Mouse (Mus musculus) forebrain, embryonic 11.5 days (tissue): ENCODE measurements at regions not wholly inside any gene's neighbourhood (a gene's known extent, or its start where the extent isn't known, plus 50 kb on each side); places are given as distances from the start of the nearest gene placed in this dataset.
"Not testable (repeated sequence)": the region's sequence is repeated elsewhere in the genome, so short reads cannot be mapped to it uniquely, and the experiment has no call there.

Source experiments
- ATAC-seq: fragments of 200-750 bp; cut with Nextera tagmentation; replicated peaks from 2 replicates; pipeline ENCODE4 v1.8.0; 2017; ENCODE audit warnings: moderate TSS enrichment; ENCODE audit not compliant: low FRiP score
- DNase-seq: peaks from one replicate; pipeline ENCODE4 v3.0.0-alpha.2; 2017; ENCODE audit warnings: low spot score
- H3K27ac ChIP-seq: fragments of 300-500 bp; sonication (generic); 2 replicates; pipeline ENCODE4 v1.5.1; 2014; ENCODE audit warnings: low read depth, low read length
- H3K27me3 ChIP-seq: fragments of 300-500 bp; sonication (generic); 2 replicates; pipeline ENCODE4 v1.6.1; 2014; ENCODE audit warnings: mild to moderate bottlenecking, low read length, mixed read lengths; ENCODE audit not compliant: control insufficient read depth, insufficient read depth
- H3K36me3 ChIP-seq: fragments of 300-500 bp; sonication (generic); 2 replicates; pipeline ENCODE4 v1.6.1; 2014; ENCODE audit warnings: mild to moderate bottlenecking, low read length, moderate library complexity, mixed read lengths; ENCODE audit not compliant: control insufficient read depth, insufficient read depth
- H3K4me1 ChIP-seq: fragments of 300-500 bp; sonication (generic); replicated peaks from 2 replicates; pipeline ENCODE4 v1.6.1; 2014; ENCODE audit warnings: low read length, mixed read lengths; ENCODE audit not compliant: control insufficient read depth, insufficient read depth
- H3K4me2 ChIP-seq: fragments of 300-500 bp; sonication (generic); 2 replicates; pipeline ENCODE4 v1.6.1; 2014; ENCODE audit warnings: low read depth, mild to moderate bottlenecking, low read length, moderate library complexity, mixed read lengths; ENCODE audit not compliant: severe bottlenecking
- H3K4me3 ChIP-seq: fragments of 300-500 bp; sonication (generic); 2 replicates; pipeline ENCODE4 v1.5.1; 2014; ENCODE audit warnings: low read depth, low read length
- H3K9ac ChIP-seq: fragments of 300-500 bp; sonication (generic); 2 replicates; pipeline ENCODE4 v1.6.1; 2014; ENCODE audit warnings: low read length
- H3K9me3 ChIP-seq: fragments of 300-500 bp; sonication (generic); 2 replicates; pipeline ENCODE4 v1.6.1; 2016; ENCODE audit warnings: low read length, mixed read lengths; ENCODE audit not compliant: control insufficient read depth
- WGBS: fragments of 180-500 bp; shearing (Covaris S2); extraction: QIAGEN DNeasy Blood & Tissue Kit; methylation state at CpG from one replicate; pipeline ENCODE4 v1.1.7; 2014; 5-methylcytosine and 5-hydroxymethylcytosine counted together

GRCm38 (mm10) chr10:84260931-84261650 lies 179.3 kb downstream of the Nuak1 start:
- Histone ChIP-seq H3K9ac (no peak overlapping the region), H3K4me1 (no peaks in the 10 kb centered on the region), H3K36me3 (no peaks in the 10 kb centered on the region), H3K4me3 (no peak overlapping the region), H3K4me2 (no peak overlapping the region), H3K9me3 (no peaks in the 10 kb centered on the region), H3K27me3 (no peaks in the 10 kb centered on the region), H3K27ac (no peak overlapping the region)
- WGBS, result 77% methylated on average over 6 of the region's 6 CpGs
- DNase-seq (no peak), ATAC-seq (no peak)

GRCm38 (mm10) chr10:84262943-84263342 lies 177.5 kb downstream of the Nuak1 start:
- 91% methylated on average over 4 of the region's 4 CpGs for WGBS
- H3K9ac ChIP-seq, result no peak overlapping the region

DNA sequence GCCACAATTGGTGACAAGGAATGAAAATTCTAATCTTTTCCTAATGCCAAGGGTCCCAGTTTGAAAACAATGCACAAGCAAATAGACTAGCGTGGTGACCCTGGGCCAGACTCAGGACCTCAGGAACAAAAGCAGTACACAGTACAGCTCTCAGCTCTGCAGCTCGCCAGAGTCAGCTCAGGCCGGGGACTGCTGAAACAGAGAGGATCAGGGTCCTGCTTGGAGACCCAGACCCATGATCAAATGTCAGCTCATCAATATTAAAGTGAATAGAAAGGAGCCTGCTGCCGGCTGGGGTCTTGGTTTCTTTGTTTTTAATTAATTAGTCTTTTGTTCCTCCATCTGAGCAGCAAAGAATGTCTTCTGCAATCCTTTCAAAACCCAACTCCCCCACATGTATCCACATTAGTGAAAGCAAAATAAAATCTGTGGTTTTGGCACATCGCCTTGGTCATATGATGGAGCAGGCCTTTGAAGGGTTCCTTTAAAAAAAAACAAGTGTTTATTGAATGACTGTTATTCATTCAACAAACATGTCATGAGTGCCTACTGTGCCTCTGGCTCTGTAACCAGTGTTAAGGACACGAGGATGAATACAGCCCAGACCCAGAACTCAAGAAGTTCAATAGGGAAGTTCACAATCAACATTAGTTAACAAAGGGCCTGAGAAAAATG lies 154.4 kb downstream of the Nuak1 start:
- no peak overlapping the region for H3K4me2 ChIP-seq
- H3K9ac ChIP-seq, result no peak overlapping the region
- H3K4me3 ChIP-seq, result no peak overlapping the region
- WGBS, result 43% methylated on average over 6 of the region's 6 CpGs
- H3K36me3 ChIP-seq, result no peaks in the 10 kb centered on the region
- no peak for ATAC-seq
- H3K27ac ChIP-seq, result no peak overlapping the region
- H3K9me3 ChIP-seq, result no peaks in the 10 kb centered on the region
- no peaks in the 10 kb centered on the region for H3K27me3 ChIP-seq
- DNase-seq, result no peak
- H3K4me1 ChIP-seq, result no peaks in the 10 kb centered on the region

More at GRCm38 (mm10) chr10:84262943-84263342, 177.5 kb downstream of the Nuak1 start:
- no peaks in the 10 kb centered on the region for H3K27me3 ChIP-seq
- no peak for ATAC-seq
- H3K4me2 ChIP-seq, result no peak overlapping the region
- no peaks in the 10 kb centered on the region for H3K4me1 ChIP-seq
- DNase-seq, result no peak
- H3K4me3 ChIP-seq, result no peak overlapping the region
- H3K27ac ChIP-seq, result no peak overlapping the region
- no peaks in the 10 kb centered on the region for H3K36me3 ChIP-seq
- no peaks in the 10 kb centered on the region for H3K9me3 ChIP-seq

DNA sequence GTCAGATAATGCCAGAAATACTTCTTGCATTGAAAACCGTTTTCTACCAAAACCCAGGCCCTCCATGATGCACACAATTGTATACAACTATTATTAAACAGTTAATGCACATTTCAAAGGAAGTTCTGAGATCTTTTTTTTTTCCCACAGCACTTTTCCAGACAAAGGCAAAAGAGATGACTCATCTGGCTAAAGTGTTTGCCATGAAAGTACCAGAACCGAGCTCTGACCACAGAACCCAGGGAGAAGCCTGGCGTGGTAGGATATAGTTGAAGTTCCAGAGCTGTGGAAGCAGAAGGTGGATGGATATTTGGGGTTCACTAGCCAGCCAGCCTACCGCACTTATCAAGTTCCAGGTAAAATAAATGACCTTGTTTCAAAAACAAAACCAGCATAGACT lies 146.0 kb downstream of the Nuak1 start:
- Histone ChIP-seq H3K9ac (no peak overlapping the region), H3K36me3 (no peaks in the 10 kb centered on the region), H3K4me3 (no peak overlapping the region), H3K27me3 (no peaks in the 10 kb centered on the region), H3K4me1 (no peaks in the 10 kb centered on the region), H3K9me3 (no peaks in the 10 kb centered on the region), H3K4me2 (no peak overlapping the region), H3K27ac (no peak overlapping the region)
- ATAC-seq (no peak), DNase-seq (no peak)
- 91% methylated on average over 4 of the region's 4 CpGs for WGBS

- Histone ChIP-seq H3K4me1 (no peaks in the 10 kb centered on the region), H3K27ac (no peak overlapping the region), H3K27me3 (no peaks in the 10 kb centered on the region), H3K4me3 (no peak overlapping the region), H3K9ac (no peak overlapping the region), H3K4me2 (no peak overlapping the region), H3K36me3 (no peaks in the 10 kb centered on the region), H3K9me3 (no peaks in the 10 kb centered on the region)
- 90% methylated on average over 3 of the region's 3 CpGs for WGBS
- no peak for DNase-seq
- no peak for ATAC-seq
Measured at GRCm38 (mm10) chr10:84296168-84296567, 144.2 kb downstream of the Nuak1 start.

- no peak overlapping the region for H3K4me2 ChIP-seq
- no peak overlapping the region for H3K9ac ChIP-seq
- no peaks in the 10 kb centered on the region for H3K9me3 ChIP-seq
- H3K36me3 ChIP-seq, result no peaks in the 10 kb centered on the region
- H3K4me3 ChIP-seq, result no peak overlapping the region
- H3K27me3 ChIP-seq, result no peaks in the 10 kb centered on the region
- H3K27ac ChIP-seq, result no peak overlapping the region
- ATAC-seq, result no peak
- no peaks in the 10 kb centered on the region for H3K4me1 ChIP-seq
- 78% methylated on average over 2 of the region's 2 CpGs for WGBS
- DNase-seq, result no peak
Measured at GRCm38 (mm10) chr10:84301561-84301960, 138.8 kb downstream of the Nuak1 start.

GRCm38 (mm10) chr10:84302821-84303520 lies 137.4 kb downstream of the Nuak1 start:
- WGBS, result 79% methylated on average over 7 of the region's 7 CpGs
- H3K36me3 ChIP-seq, result no peaks in the 10 kb centered on the region
- no peaks in the 10 kb centered on the region for H3K4me1 ChIP-seq
- DNase-seq (no peak), ATAC-seq (no peak)
- no peaks in the 10 kb centered on the region for H3K27me3 ChIP-seq
- H3K4me2 ChIP-seq, result no peak overlapping the region
- H3K27ac ChIP-seq, result no peak overlapping the region
- H3K9ac ChIP-seq, result no peak overlapping the region
- H3K9me3 ChIP-seq, result no peaks in the 10 kb centered on the region
- no peak overlapping the region for H3K4me3 ChIP-seq

DNA sequence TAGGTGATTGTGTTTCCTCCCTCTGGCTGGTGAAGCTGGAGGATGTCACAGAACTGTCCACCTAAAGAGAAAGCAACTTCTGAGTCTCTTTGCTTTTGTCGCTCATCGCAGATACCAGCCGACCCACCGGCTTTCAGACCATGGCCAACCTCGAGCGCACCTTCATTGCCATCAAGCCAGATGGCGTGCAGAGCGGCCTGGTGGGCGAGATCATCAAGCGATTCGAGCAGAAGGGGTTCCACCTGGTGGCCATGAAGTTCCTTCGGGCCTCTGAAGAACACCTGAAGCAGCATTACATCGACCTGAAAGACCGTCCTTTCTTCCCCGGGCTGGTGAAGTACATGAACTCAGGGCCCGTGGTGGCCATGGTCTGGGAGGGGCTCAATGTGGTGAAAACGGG lies 131.7 kb downstream of the Nuak1 start:
- H3K36me3 ChIP-seq, DNase-seq, H3K27ac ChIP-seq, H3K9ac ChIP-seq, H3K4me3 ChIP-seq, H3K4me1 ChIP-seq, ATAC-seq, H3K9me3 ChIP-seq, H3K4me2 ChIP-seq, H3K27me3 ChIP-seq: not testable (repeated sequence)
- 94% methylated on average over 17 of the region's 17 CpGs for WGBS
